In the genomic region with DNA sequence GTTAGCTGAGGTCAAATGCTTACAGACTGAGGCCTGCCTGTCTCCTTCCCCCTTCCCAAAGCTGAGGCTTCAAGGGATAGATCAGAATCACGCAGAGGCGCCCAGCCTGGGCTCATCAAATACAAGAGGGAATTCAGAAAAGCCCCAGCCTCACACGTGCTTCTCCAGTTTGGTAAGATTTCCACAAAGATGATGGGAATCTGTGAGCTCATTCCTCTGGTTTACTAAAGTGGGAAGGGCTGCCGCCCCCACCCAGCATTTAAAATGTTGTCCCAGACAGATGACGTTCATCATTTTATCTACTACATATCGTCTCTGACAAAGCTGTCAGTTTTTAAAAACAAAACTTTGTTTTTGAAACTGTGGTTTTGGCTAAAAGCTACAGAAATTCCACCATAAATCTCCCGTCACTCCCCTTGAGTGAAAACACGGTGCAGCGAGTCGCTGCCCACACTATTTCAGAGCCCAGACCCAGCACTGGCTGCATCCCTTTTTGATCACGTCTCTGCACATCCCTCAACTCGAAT, we compare ENCODE assay signal across 13 mouse cellular contexts. TPM values are rescaled to one million over a fixed set of nuclear protein-coding genes. Genes with fewer than 3 reads are reported as not detected.
DNase-seq lines count a peak whose midpoint lies in the region; ATAC-seq lines count a peak whose summit lies in the region.
"Had no signal": no experiment of that assay in that cellular context is flagged by ENCODE, and none has a peak within 500 bp of the region (broad histone marks: within the 10 kb centered on the region; RNA-seq: fewer than 3 reads in every experiment).

No protein-coding gene starts in this region.

- DNase-seq in heart, adult 18-20 months: no peak
- DNase-seq in kidney, postnatal 4 days: peak; percentile 40 to 60
- no peak for DNase-seq in kidney, adult 8-10 months
- DNase-seq in spleen, postnatal 10 days (ENCODE audit: low spot score in 2 of 2): no peak
- DNase-seq in midbrain, embryonic 11.5 days (ENCODE audit: low spot score, missing footprints): no peak
- DNase-seq: cerebellum, postnatal 36 days; thymus, postnatal 4 days had no signal

- H3K27me3 ChIP-seq in heart, embryonic 13.5 days (replicated peaks): no peaks in the 10 kb centered on the region
- no peaks in the 10 kb centered on the region for H3K27me3 ChIP-seq in embryonic facial prominence, embryonic 15.5 days
- H3K27me3 ChIP-seq in stomach, embryonic 14.5 days (ENCODE audit: control insufficient read depth, insufficient read depth, low read length): no peaks in the 10 kb centered on the region
- H3K27me3 ChIP-seq in midbrain, embryonic 11.5 days (ENCODE audit: control insufficient read depth, insufficient read depth, low read length): no peaks in the 10 kb centered on the region

- no peak for ATAC-seq in heart, embryonic 13.5 days (ENCODE audit: extremely low read depth, insufficient number of reproducible peaks, low FRiP score, low TSS enrichment)
- peak; percentile 65; the same call in 1 of the 2 replicates for ATAC-seq in embryonic facial prominence, embryonic 15.5 days (ENCODE audit: insufficient number of reproducible peaks, low FRiP score, low TSS enrichment, low read depth)
- peak; percentile 50; the same call in 1 of the 2 replicates for ATAC-seq in stomach, embryonic 14.5 days (ENCODE audit: insufficient number of reproducible peaks, insufficient read depth, low FRiP score, low read depth)
- ATAC-seq in midbrain, embryonic 11.5 days (ENCODE audit: low FRiP score): no peak
- ATAC-seq: midbrain, embryonic 15.5 days had no signal

- H3K4me3 ChIP-seq in heart, embryonic 13.5 days: no peak overlapping the region
- no peak overlapping the region for H3K4me3 ChIP-seq in embryonic facial prominence, embryonic 15.5 days (replicated peaks)
- H3K4me3 ChIP-seq in stomach, embryonic 14.5 days (ENCODE audit: low read depth, low read length): no peak overlapping the region
- no peak overlapping the region for H3K4me3 ChIP-seq in midbrain, embryonic 11.5 days (ENCODE audit: low read depth, low read length)
- H3K4me3 ChIP-seq: hindbrain, embryonic 10.5 days; layer of hippocampus, adult 2 months; midbrain, embryonic 15.5 days had no signal

- no peak overlapping the region for H3K4me2 ChIP-seq in heart, embryonic 13.5 days
- no peak overlapping the region for H3K4me2 ChIP-seq in embryonic facial prominence, embryonic 15.5 days (replicated peaks)
- 0 out of 2 replicates have a peak overlapping the region, but pooled peaks have one; percentile 3 for H3K4me2 ChIP-seq in stomach, embryonic 14.5 days (replicated peaks; ENCODE audit: low read depth, low read length)
- H3K4me2 ChIP-seq in midbrain, embryonic 11.5 days: no peak overlapping the region
- H3K4me2 ChIP-seq: midbrain, embryonic 15.5 days had no signal

- H3K4me1 ChIP-seq in heart, embryonic 13.5 days: peaks cover 89% of the 10 kb centered on the region
- peaks cover 49% of the 10 kb centered on the region for H3K4me1 ChIP-seq in embryonic facial prominence, embryonic 15.5 days
- peaks cover 16% of the 10 kb centered on the region for H3K4me1 ChIP-seq in stomach, embryonic 14.5 days (ENCODE audit: control insufficient read depth, insufficient read depth, low read length)
- peaks cover 4% of the 10 kb centered on the region for H3K4me1 ChIP-seq in midbrain, embryonic 11.5 days (ENCODE audit: control insufficient read depth, insufficient read depth, low read length)
- H3K4me1 ChIP-seq: midbrain, embryonic 15.5 days had no signal

- peak overlapping the region; percentile 66 for H3K27ac ChIP-seq in heart, embryonic 13.5 days (replicated peaks)
- peak overlapping the region; percentile 30 for H3K27ac ChIP-seq in embryonic facial prominence, embryonic 15.5 days (replicated peaks)
- peak overlapping the region; percentile 63 for H3K27ac ChIP-seq in stomach, embryonic 14.5 days (ENCODE audit: low read length)
- H3K27ac ChIP-seq in midbrain, embryonic 11.5 days (ENCODE audit: low read depth, low read length): no peak overlapping the region
- H3K27ac ChIP-seq: hindbrain, embryonic 10.5 days; layer of hippocampus, adult 2 months; midbrain, embryonic 15.5 days had no signal

- H3K9me3 ChIP-seq in heart, embryonic 13.5 days: no peaks in the 10 kb centered on the region
- no peaks in the 10 kb centered on the region for H3K9me3 ChIP-seq in embryonic facial prominence, embryonic 15.5 days (replicated peaks)
- H3K9me3 ChIP-seq in stomach, embryonic 14.5 days (ENCODE audit: control insufficient read depth, low read depth, low read length): no peaks in the 10 kb centered on the region
- no peaks in the 10 kb centered on the region for H3K9me3 ChIP-seq in midbrain, embryonic 11.5 days (ENCODE audit: control insufficient read depth, low read length)
- H3K9me3 ChIP-seq: hindbrain, embryonic 10.5 days; midbrain, embryonic 15.5 days had no signal

- WGBS in heart, embryonic 13.5 days: 57% methylated on average over 12 of the region's 12 CpGs
- 22% methylated on average over 12 of the region's 12 CpGs for WGBS in embryonic facial prominence, embryonic 15.5 days
- 32% methylated on average over 12 of the region's 12 CpGs for WGBS in stomach, embryonic 14.5 days
- WGBS in midbrain, embryonic 11.5 days: 80% methylated on average over 12 of the region's 12 CpGs

- peaks cover 12% of the 10 kb centered on the region for H3K36me3 ChIP-seq in heart, embryonic 13.5 days
- 0 out of 2 replicates have a peak, but pooled peaks cover 6% of the 10 kb centered on the region for H3K36me3 ChIP-seq in embryonic facial prominence, embryonic 15.5 days
- H3K36me3 ChIP-seq in stomach, embryonic 14.5 days (ENCODE audit: control insufficient read depth, insufficient read depth, low read length): no peaks in the 10 kb centered on the region
- H3K36me3 ChIP-seq in midbrain, embryonic 11.5 days (ENCODE audit: control insufficient read depth, insufficient read depth, low read length): no peaks in the 10 kb centered on the region; the same call in 1 of the 2 replicates
- H3K36me3 ChIP-seq: midbrain, embryonic 15.5 days had no signal

- 0 out of 2 replicates have a peak overlapping the region, but pooled peaks have one; percentile 14 for H3K9ac ChIP-seq in heart, embryonic 13.5 days
- H3K9ac ChIP-seq in embryonic facial prominence, embryonic 15.5 days: no peak overlapping the region
- H3K9ac ChIP-seq in stomach, embryonic 14.5 days (replicated peaks; ENCODE audit: low read depth, low read length): no peak overlapping the region
- H3K9ac ChIP-seq in midbrain, embryonic 11.5 days (ENCODE audit: low read length): no peak overlapping the region
- H3K9ac ChIP-seq: midbrain, embryonic 15.5 days had no signal

RNA-seq across cellular contexts. Expression of a gene that starts 17.4 kb away (rescaled TPM):
- 9.7 and 9.8 TPM in 2 replicates for polyA plus RNA-seq in heart, embryonic 13.5 days (2015; fragmentation: Nextera tagmentation; extraction: Ambion mirVana)
- 10 to 100 TPM; 28.7 to 33.5 TPM for total RNA-seq in heart, adult 18-20 months (2021)
- polyA plus RNA-seq in embryonic facial prominence, embryonic 15.5 days (2015; fragmentation: Nextera tagmentation; extraction: Ambion mirVana): 17.0 and 18.5 TPM in 2 replicates
- polyA plus RNA-seq in stomach, embryonic 14.5 days (2014; fragmentation: Nextera tagmentation; extraction: Ambion mirVana): 18.3 and 18.9 TPM in 2 replicates
- polyA plus RNA-seq in midbrain, embryonic 11.5 days (2014; fragmentation: Nextera tagmentation; extraction: Ambion mirVana): 8.4 and 8.8 TPM in 2 replicates

Comparison
In these comparisons a context has a peak if more than half of its experiments do, and no peak if none do; other contexts are left out.
1. DNase-seq: peak in kidney, postnatal 4 days (2 of 2); none in heart, adult 18-20 months (0 of 2), kidney, adult 8-10 months (0 of 2), spleen, postnatal 10 days (0 of 2) and midbrain, embryonic 11.5 days (single experiment).
2. ATAC-seq: peak in embryonic facial prominence, embryonic 15.5 days (single experiment) and stomach, embryonic 14.5 days (single experiment); none in heart, embryonic 13.5 days (single experiment) and midbrain, embryonic 11.5 days (single experiment).